Mouse (Mus musculus) G1E (cell line): ENCODE measurements around the gene R3hdm4. TPM values are rescaled to one million over a fixed set of nuclear protein-coding genes. Genes with fewer than 3 reads are reported as not detected.

ENCODE experiments used
- ATAC-seq: 2 replicates; pipeline ENCODE4 v1.8.0; 2016; ENCODE audit warnings: mild to moderate bottlenecking; ENCODE audit not compliant: insufficient number of reproducible peaks, poor library complexity, low FRiP score, severe bottlenecking; ENCODE audit errors: extremely low read depth
- DNase-seq: peaks from one replicate; pipeline ENCODE4 v3.0.0; 2012; ENCODE audit warnings: low spot score
- H3K27me3 ChIP-seq: 2 replicates; pipeline ENCODE4 v1.6.1; 2012; ENCODE audit warnings: mild to moderate bottlenecking, low read length, inconsistent platforms; ENCODE audit not compliant: insufficient read depth
- H3K36me3 ChIP-seq: replicated peaks from 2 replicates; pipeline ENCODE3; 2012; ENCODE audit warnings: mild to moderate bottlenecking, inconsistent platforms
- H3K4me1 ChIP-seq: 2 replicates; pipeline ENCODE4 v1.6.1; 2012; ENCODE audit warnings: low read depth, low read length, inconsistent platforms, mixed read lengths; ENCODE audit not compliant: insufficient read depth
- H3K4me3 ChIP-seq: 2 replicates; pipeline ENCODE4 v1.5.1; 2012; ENCODE audit warnings: low read depth, mild to moderate bottlenecking, inconsistent platforms, low read length, moderate library complexity, mixed read lengths
- H3K9me3 ChIP-seq: replicated peaks from 2 replicates; pipeline ENCODE4 v1.6.1; 2012; ENCODE audit warnings: inconsistent platforms
- CTCF ChIP-seq: IDR thresholded peaks from 2 replicates; pipeline ENCODE4 v1.5.1; 2012; ENCODE audit warnings: low read depth, low read length, inconsistent platforms, mixed read lengths
- GATA1 ChIP-seq: IDR thresholded peaks from 2 replicates; pipeline ENCODE4 v1.6.1; 2012; ENCODE audit warnings: borderline replicate concordance, low read length, inconsistent platforms, mixed read lengths
- GATA2 ChIP-seq: IDR thresholded peaks from 2 replicates; pipeline ENCODE4 v1.6.1; 2012; ENCODE audit warnings: low read depth, low read length, inconsistent platforms, borderline replicate concordance
- POLR2AphosphoS5 ChIP-seq: IDR thresholded peaks from 2 replicates; pipeline ENCODE4 v1.6.1; 2012; ENCODE audit warnings: low read depth, low read length, inconsistent platforms; ENCODE audit not compliant: insufficient replicate concordance
- TAL1 ChIP-seq: conservative IDR thresholded peaks from 2 replicates; pipeline ENCODE4 v1.6.1; 2012; ENCODE audit warnings: low read depth, low read length, inconsistent platforms, mixed read lengths
- polyA plus RNA-seq: library from polyadenylated mRNA; stranded (reverse); fragments of >175 nt; gene quantifications from 2 replicates; pipeline ENCODE4 v1.2.3, GENCODE M21; 2012
- total RNA-seq, 2 experiments: library from RNA; stranded (forward) in 1 of 2; stranded (reverse) in 1 of 2; fragments of 200-1000 nt in 1 of 2; fragments of >200 nt in 1 of 2; fragmentation: Nextera tagmentation in 1 of 2; gene quantifications; 2 replicates each; pipeline ENCODE4 v1.2.3; 2014 to 2017

The R3hdm4 gene
- total and polyA plus RNA-seq, 3 experiments = 35.8 to 203 (median 118) TPM

DNA sequence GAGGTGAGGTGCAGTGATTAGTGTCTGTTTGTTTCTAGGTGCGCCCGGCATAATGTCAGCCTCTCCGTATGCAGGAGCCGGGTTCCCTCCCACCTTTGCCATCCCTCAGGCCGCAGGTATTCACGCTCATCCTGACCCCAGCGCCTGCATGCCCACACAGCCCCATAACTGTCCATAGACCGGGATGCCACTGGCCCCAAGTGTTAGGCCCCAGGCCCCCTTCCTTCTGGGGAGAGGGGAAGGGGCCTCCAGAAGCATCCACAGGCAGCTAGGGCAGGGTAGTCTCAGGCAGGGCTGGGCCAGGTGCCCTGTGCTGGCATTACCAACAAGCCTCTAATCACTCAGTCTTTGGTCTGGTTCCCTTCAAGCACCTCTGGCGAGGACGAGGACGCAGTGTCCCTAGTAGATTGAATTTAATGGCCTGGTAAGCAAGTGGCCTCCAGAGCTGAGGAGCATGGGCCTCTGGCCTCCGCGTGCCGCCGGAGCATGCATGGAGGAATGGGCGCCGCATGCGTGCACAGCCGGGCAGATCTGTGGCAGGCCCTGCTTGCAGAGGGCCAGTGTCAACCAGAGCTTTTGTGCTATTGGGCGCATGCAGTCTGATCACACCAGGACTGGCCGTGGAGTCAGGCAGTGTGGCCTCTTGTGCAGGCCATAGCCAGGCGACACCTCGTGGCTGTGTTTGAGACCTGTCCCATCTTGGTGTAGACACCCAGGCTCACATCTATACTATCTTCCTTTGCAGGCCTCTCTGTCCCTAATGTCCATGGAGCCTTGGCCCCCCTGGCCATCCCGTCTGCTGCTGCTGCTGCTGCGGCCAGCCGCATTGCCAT, 60.7 kb downstream of the R3hdm4 start:
- DNase-seq = no peak
- TF ChIP-seq POLR2AphosphoS5 = no peak
- TF ChIP-seq TAL1 = no peak
- no peak for TF ChIP-seq CTCF
- TF ChIP-seq GATA1 = no peak
- TF ChIP-seq GATA2 = no peak
- Histone ChIP-seq H3K9me3 (no peaks in the 10 kb centered on the region), H3K36me3 (peaks cover 96% of the 10 kb centered on the region), H3K4me1 (peaks cover 79% of the 10 kb centered on the region), H3K4me3 (peak overlapping the region; percentile 24; the same call in 1 of the 2 replicates), H3K27me3 (no peaks in the 10 kb centered on the region)
- no peak for ATAC-seq

Other genes starting within 250 kb of the R3hdm4 start
Only the 20 nearest of the 34 such genes appear.
- not detected in 2 replicates for gene Prss57, start 130.2 kb downstream of the R3hdm4 start, total RNA-seq (2014; fragmentation: Nextera tagmentation)
- gene Prss57, start 130.2 kb downstream of the R3hdm4 start, total RNA-seq (2017) = 0.05 TPM in 1 of 2 replicates, not detected in the other
- not detected in 2 replicates for gene Prss57, start 130.2 kb downstream of the R3hdm4 start, polyA plus RNA-seq
- not detected in 2 replicates for gene Palm, start 127.6 kb downstream of the R3hdm4 start, total RNA-seq (2014; fragmentation: Nextera tagmentation)
- gene Palm, start 127.6 kb downstream of the R3hdm4 start, total RNA-seq (2017) = 0.11 and 0.17 TPM in 2 replicates
- gene Palm, start 127.6 kb downstream of the R3hdm4 start, polyA plus RNA-seq = 0.42 and 0.44 TPM in 2 replicates
- gene Misp, start 100.2 kb downstream of the R3hdm4 start, total RNA-seq (2014; fragmentation: Nextera tagmentation) = not detected in 2 replicates
- gene Misp, start 100.2 kb downstream of the R3hdm4 start, total RNA-seq (2017) = 0.33 TPM in 1 of 2 replicates, not detected in the other
- gene Misp, start 100.2 kb downstream of the R3hdm4 start, polyA plus RNA-seq = not detected in 2 replicates
- gene Ptbp1, start 66.8 kb downstream of the R3hdm4 start, total RNA-seq (2014; fragmentation: Nextera tagmentation) = 333 and 387 TPM in 2 replicates
- gene Ptbp1, start 66.8 kb downstream of the R3hdm4 start, total RNA-seq (2017) = 168 and 190 TPM in 2 replicates
- 1,117 and 1,292 TPM in 2 replicates for gene Ptbp1, start 66.8 kb downstream of the R3hdm4 start, polyA plus RNA-seq
- gene Prtn3, start 46.7 kb downstream of the R3hdm4 start, total RNA-seq (2014; fragmentation: Nextera tagmentation) = not detected in 2 replicates
- 0.49 TPM in 1 of 2 replicates, not detected in the other for gene Prtn3, start 46.7 kb downstream of the R3hdm4 start, total RNA-seq (2017)
- gene Prtn3, start 46.7 kb downstream of the R3hdm4 start, polyA plus RNA-seq = 2.0 and 2.1 TPM in 2 replicates
- not detected in 2 replicates for gene Plppr3, start 46.6 kb downstream of the R3hdm4 start, total RNA-seq (2014; fragmentation: Nextera tagmentation)
- gene Plppr3, start 46.6 kb downstream of the R3hdm4 start, total RNA-seq (2017) = 0.06 and 0.82 TPM in 2 replicates
- 0.13 and 0.20 TPM in 2 replicates for gene Plppr3, start 46.6 kb downstream of the R3hdm4 start, polyA plus RNA-seq
- gene Elane, start 35.0 kb downstream of the R3hdm4 start, total RNA-seq (2014; fragmentation: Nextera tagmentation) = not detected in 2 replicates
- gene Elane, start 35.0 kb downstream of the R3hdm4 start, total RNA-seq (2017) = 0.23 TPM in 1 of 2 replicates, not detected in the other
- gene Elane, start 35.0 kb downstream of the R3hdm4 start, polyA plus RNA-seq = 0.72 and 1.1 TPM in 2 replicates
- not detected in 2 replicates for gene Cfd, start 30.4 kb downstream of the R3hdm4 start, total RNA-seq (2014; fragmentation: Nextera tagmentation)
- not detected in 2 replicates for gene Cfd, start 30.4 kb downstream of the R3hdm4 start, total RNA-seq (2017)
- gene Cfd, start 30.4 kb downstream of the R3hdm4 start, polyA plus RNA-seq = not detected in 2 replicates
- 12.0 and 14.0 TPM in 2 replicates for gene Med16, start 12.3 kb downstream of the R3hdm4 start, total RNA-seq (2014; fragmentation: Nextera tagmentation)
- 10.4 and 12.2 TPM in 2 replicates for gene Med16, start 12.3 kb downstream of the R3hdm4 start, total RNA-seq (2017)
- 49.4 and 51.7 TPM in 2 replicates for gene Med16, start 12.3 kb downstream of the R3hdm4 start, polyA plus RNA-seq
- gene Gm26602, start 10.4 kb downstream of the R3hdm4 start, total RNA-seq (2014; fragmentation: Nextera tagmentation) = not detected in 2 replicates
- gene Gm26602, start 10.4 kb downstream of the R3hdm4 start, total RNA-seq (2017) = not detected in 2 replicates
- gene Gm26602, start 10.4 kb downstream of the R3hdm4 start, polyA plus RNA-seq = 0.41 and 1.0 TPM in 2 replicates
- 0.30 and 0.39 TPM in 2 replicates for gene Kiss1r, start 4.2 kb downstream of the R3hdm4 start, total RNA-seq (2014; fragmentation: Nextera tagmentation)
- gene Kiss1r, start 4.2 kb downstream of the R3hdm4 start, total RNA-seq (2017) = 0.33 and 0.93 TPM in 2 replicates
- gene Kiss1r, start 4.2 kb downstream of the R3hdm4 start, polyA plus RNA-seq = 0.33 and 0.56 TPM in 2 replicates
- gene Arid3a, start 5.8 kb upstream of the R3hdm4 start, total RNA-seq (2014; fragmentation: Nextera tagmentation) = 35.4 and 41.3 TPM in 2 replicates
- gene Arid3a, start 5.8 kb upstream of the R3hdm4 start, total RNA-seq (2017) = 32.8 and 35.1 TPM in 2 replicates
- 164 and 202 TPM in 2 replicates for gene Arid3a, start 5.8 kb upstream of the R3hdm4 start, polyA plus RNA-seq
- 28.5 and 37.3 TPM in 2 replicates for gene Wdr18, start 38.9 kb upstream of the R3hdm4 start, total RNA-seq (2014; fragmentation: Nextera tagmentation)
- gene Wdr18, start 38.9 kb upstream of the R3hdm4 start, total RNA-seq (2017) = 34.4 and 34.6 TPM in 2 replicates
- gene Wdr18, start 38.9 kb upstream of the R3hdm4 start, polyA plus RNA-seq = 69.0 and 69.5 TPM in 2 replicates
- 0.60 TPM in 1 of 2 replicates, not detected in the other for gene Grin3b, start 49.5 kb upstream of the R3hdm4 start, total RNA-seq (2014; fragmentation: Nextera tagmentation)
- gene Grin3b, start 49.5 kb upstream of the R3hdm4 start, total RNA-seq (2017) = 0.44 TPM in 1 of 2 replicates, not detected in the other
- gene Grin3b, start 49.5 kb upstream of the R3hdm4 start, polyA plus RNA-seq = 0.07 and 0.10 TPM in 2 replicates
- 62.8 and 79.8 TPM in 2 replicates for gene Tmem259, start 63.1 kb upstream of the R3hdm4 start, total RNA-seq (2014; fragmentation: Nextera tagmentation)
- gene Tmem259, start 63.1 kb upstream of the R3hdm4 start, total RNA-seq (2017) = 41.6 and 47.0 TPM in 2 replicates
- 264 and 361 TPM in 2 replicates for gene Tmem259, start 63.1 kb upstream of the R3hdm4 start, polyA plus RNA-seq
- 4.6 and 8.4 TPM in 2 replicates for gene Cnn2, start 67.4 kb upstream of the R3hdm4 start, total RNA-seq (2014; fragmentation: Nextera tagmentation)
- 7.4 and 10.5 TPM in 2 replicates for gene Cnn2, start 67.4 kb upstream of the R3hdm4 start, total RNA-seq (2017)
- 20.8 and 27.2 TPM in 2 replicates for gene Cnn2, start 67.4 kb upstream of the R3hdm4 start, polyA plus RNA-seq
- gene Abca7, start 75.3 kb upstream of the R3hdm4 start, total RNA-seq (2014; fragmentation: Nextera tagmentation) = 17.4 and 35.9 TPM in 2 replicates
- 12.1 and 15.2 TPM in 2 replicates for gene Abca7, start 75.3 kb upstream of the R3hdm4 start, total RNA-seq (2017)
- 21.1 and 21.6 TPM in 2 replicates for gene Abca7, start 75.3 kb upstream of the R3hdm4 start, polyA plus RNA-seq
- gene Arhgap45, start 95.4 kb upstream of the R3hdm4 start, total RNA-seq (2014; fragmentation: Nextera tagmentation) = 56.7 and 59.4 TPM in 2 replicates
- gene Arhgap45, start 95.4 kb upstream of the R3hdm4 start, total RNA-seq (2017) = 104 and 113 TPM in 2 replicates
- 179 and 186 TPM in 2 replicates for gene Arhgap45, start 95.4 kb upstream of the R3hdm4 start, polyA plus RNA-seq
- 74.3 and 90.2 TPM in 2 replicates for gene Polr2e, start 118.6 kb upstream of the R3hdm4 start, total RNA-seq (2014; fragmentation: Nextera tagmentation)
- gene Polr2e, start 118.6 kb upstream of the R3hdm4 start, total RNA-seq (2017) = 54.6 TPM in 2 replicates
- gene Polr2e, start 118.6 kb upstream of the R3hdm4 start, polyA plus RNA-seq = 148 and 206 TPM in 2 replicates
- 274 and 290 TPM in 2 replicates for gene Gpx4, start 126.0 kb upstream of the R3hdm4 start, total RNA-seq (2014; fragmentation: Nextera tagmentation)
- 767 and 808 TPM in 2 replicates for gene Gpx4, start 126.0 kb upstream of the R3hdm4 start, total RNA-seq (2017)
- gene Gpx4, start 126.0 kb upstream of the R3hdm4 start, polyA plus RNA-seq = 1,138 and 1,173 TPM in 2 replicates